Mouse (Mus musculus) right cerebral cortex, postnatal 10 days (tissue): ENCODE measurements at regions not wholly inside any gene's neighbourhood (a gene's known extent, or its start where the extent isn't known, plus 50 kb on each side); places are given as distances from the start of the nearest gene placed in this dataset.

Experiments
- DNase-seq, 2 experiments: peaks; one replicate each; pipeline ENCODE4 v3.0.0; 2021; ENCODE audit warnings: low spot score in 2 of 2

DNA sequence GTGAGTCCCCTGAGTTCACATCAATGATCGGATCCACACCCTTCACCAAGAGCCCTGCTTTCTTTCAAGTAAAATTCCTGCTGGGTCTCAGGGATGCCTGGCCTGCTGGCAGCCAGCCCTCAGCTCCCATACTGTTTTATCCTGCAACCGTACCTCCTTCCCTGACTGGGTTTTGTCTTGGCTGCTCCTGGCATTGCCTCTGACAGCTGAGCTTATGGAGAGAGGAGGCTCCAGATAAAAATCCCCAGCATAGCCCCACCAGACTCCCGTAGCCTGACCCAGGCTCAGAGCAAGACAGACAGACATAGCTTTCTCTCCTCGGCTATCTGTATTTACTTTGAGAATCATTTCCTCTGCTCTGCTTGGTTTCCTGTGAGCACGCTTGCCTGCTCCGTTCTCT, 245.8 kb upstream of the Runx1 start:
- DNase-seq: no peak

DNA sequence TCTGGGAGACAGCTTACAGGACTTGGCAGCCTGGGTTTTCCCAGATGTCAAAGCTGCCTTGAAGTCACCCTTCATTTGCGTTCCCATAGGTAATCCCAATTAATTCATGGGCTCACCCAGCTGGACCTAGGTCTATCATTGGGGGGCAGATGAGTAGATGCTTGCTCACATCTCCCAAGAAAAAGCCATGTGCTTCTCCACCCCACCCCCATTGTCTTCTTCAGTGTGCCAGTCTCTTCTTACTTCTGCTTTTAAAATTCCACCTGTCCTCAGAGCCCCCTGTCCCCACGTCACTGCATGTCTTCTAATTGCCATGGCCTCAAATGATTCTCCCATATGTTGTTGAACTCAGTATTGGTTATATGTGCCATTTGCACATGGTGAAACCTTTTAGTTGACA, 240.9 kb upstream of the Runx1 start:
- DNase-seq: no peak

DNA sequence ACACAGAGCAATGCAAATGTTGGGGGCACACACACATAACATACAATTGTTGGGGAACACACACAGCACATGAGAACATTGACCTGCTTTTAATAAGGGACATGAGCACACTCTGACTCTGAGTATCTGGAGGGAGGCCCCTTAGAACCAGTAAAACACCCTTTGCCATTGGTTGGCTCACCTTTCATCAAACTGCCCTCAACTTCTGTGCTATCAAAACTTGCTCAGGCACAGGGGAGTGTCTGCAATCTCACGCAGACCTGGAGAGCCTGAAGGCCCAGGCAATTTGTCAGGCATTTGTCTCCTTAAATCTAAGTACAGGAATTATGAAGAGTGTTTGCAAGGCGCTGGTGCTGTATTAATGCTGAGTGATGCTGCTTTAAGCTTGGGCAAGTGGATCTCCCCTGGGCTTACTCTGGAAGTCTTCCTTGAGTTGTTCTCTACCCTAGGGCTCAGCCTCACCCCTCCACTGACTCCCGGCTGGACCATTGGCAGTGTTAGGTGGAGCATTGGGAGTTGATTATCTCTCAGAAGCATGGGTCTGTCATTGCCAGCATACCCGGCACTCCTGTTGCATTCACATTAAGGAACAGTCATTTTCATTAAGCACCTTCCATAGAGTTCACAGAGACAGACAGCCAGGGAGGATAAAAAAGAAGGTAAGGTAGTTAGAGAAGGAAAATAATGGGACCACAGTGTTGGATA, 235.7 kb upstream of the Runx1 start:
- DNase-seq: no peak

DNA sequence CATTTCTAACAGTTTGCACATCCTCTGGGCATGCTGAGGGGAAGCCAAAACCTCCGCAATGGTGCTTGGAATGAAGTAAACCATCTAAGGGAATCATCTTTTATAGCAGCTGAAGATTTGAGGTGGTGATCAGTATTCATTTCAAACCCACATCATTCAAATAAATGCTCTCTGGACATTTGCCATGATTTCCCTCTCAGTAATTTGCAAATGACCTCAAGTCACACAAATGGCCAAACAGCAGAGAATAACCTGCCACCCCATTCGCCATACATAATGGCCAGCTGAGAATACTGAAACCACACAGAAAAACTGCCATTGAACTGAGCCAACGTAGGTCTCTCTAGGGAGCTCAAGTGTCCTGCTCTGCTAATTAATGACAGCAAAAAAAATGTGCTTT, 230.3 kb upstream of the Runx1 start:
- no peak for DNase-seq

DNA sequence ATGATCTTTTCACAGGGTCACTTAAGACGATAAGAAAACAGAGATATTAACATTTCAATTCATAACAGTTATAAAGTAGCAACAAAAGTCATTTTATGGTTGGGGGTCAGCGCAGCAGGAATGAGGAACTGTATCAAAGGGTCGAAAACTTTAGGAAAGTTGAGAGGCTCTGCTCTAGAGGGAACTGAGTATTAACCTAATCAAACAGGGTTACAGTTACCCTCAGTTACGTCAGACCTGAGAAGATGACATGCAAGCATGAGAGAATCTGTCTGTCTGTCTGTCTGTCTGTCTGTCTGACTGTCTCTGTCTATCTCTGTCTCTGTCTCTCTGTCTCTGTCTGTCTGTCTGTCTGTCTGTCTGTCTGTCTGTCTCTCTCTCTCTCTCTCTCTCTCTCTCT, 229.6 kb upstream of the Runx1 start:
- no peak for DNase-seq

DNA sequence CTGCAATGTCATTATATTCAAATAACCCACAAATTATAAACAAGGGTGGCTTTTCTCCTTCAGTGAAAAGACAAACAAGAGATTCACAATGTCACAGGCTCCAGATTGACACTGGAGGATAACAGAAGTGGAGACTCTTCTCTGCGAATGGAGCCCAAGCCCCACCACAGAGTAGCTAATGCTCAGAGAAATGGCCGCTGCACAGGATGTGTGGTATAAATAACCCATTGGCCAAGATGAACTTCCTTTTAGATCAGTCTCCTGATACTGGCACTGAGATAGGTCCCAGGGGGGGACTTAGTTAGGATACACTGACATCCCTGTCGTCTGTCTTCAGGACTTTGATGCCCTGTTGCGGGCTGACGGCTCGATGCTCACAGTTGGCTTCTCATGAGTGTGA, 225.3 kb upstream of the Runx1 start:
- no peak for DNase-seq

DNA sequence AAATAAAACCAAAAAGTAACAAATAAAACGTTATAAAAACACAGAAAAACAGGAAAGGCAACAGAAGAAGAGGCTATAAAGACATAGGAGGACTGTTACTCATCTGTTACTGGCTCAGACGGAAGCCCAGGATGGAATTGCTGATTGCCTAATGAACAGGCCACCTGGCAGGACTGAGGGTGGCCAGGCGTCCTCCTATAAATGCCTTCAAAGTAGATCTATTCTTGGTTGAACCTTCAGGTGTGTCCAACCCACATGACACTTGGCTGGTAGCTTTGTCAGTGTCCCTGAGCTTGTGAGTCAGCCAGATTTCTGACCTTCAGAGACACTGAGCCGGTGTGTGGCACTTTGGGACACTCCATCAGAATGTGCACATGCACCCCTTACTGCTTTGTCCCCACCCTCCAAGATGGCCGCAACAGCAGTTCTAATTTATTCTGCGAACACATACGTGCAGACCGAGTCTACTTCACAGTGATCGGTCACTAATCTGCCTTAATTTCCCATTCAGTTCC, 222.5 kb upstream of the Runx1 start:
- no peak for DNase-seq

DNA sequence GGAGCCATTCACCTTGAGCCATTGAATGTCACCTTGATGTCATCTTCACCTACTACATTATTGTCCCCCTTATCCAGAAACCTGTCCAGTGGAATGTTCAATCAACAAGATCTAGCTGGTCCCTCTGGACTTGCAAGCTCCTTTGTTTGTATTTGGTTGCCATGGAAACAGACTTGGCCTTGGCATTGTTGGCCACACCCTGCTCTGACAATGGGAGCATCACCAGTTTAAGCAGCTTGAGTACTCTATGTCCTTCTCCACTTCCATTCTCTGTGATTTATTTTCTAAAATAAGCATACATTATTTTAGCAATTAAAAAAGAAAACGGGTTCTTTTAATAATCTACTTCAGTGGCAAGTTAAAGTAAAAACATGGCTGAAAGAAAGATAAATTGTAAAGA, 221.6 kb upstream of the Runx1 start:
- no peak for DNase-seq

DNA sequence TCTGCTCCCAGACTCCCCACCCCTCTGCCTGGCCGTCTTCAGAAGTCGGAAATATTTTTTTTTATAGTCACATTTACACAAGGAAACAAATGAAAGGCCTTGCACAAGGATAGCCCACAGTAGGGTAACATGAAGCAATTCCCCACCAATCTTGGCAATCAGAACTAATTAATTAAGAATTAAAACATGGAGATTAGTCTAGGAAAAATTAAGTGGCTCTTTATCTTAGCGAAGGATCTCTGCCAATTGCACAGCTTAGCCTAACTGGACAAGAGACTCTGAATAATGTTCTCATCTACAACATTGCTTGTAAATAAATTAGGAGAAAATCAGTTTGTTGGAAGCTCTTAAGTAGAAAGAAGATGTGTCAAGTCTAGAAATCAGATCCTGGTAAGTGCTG, 220.3 kb upstream of the Runx1 start:
- DNase-seq: no peak

DNA sequence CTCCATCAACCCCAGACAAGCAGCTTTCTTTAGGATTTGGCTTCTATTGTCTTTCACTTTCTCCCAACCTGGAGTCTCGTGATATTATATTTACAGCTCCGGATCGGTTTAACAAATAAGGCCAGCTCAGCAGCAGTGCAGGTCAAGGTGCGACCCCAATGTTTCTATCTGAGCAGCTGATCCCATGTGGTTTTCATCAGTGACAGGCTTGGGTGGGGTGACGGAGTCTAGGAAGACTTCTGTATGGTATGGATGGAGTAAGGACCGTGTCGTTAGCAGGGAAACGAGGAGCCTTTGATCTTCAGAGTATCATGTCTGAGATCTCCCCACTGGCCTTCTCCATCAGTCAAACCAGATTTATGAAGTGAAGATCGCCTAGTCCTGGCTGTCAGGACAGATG, 217.4 kb upstream of the Runx1 start:
- no peak for DNase-seq

DNA sequence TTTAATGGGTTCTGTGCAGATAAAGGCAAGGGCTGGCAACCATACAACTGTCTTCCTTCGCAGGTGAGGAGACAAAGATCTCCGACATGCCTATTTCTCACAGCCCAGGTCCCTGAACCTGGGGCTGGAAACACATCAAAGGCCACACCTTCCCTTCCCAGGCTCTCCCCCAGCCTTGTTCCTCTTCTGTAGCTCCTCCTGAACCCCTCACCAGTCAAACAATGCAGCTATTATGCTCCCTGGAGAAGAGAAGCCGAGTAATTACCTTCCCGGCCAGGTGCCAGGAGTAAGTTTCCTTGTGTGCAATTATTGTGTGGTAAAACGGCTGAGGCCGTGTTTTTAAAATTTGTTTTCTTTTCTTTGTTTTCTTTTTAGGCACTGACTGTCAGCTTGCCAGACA, 217.0 kb upstream of the Runx1 start:
- DNase-seq: no peak

DNA sequence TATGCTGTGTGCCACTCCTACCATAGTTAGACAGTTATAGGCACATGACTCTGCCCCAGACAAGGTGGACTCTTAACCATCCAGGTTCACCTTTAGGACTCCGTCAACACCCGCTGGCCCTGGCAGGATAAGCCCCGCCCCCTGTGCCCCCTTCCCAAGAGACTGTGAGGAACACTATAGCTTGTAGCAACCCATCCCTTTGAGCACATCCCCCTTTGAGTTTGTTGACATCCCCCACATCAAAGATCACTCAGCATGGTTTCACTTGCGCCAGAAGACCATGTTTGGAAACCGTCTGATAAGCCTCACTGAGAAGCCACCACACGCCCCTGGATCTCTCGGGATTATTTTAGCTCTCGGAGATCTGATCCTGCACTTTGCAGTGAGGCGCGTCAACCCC, 216.5 kb upstream of the Runx1 start:
- no peak for DNase-seq

DNA sequence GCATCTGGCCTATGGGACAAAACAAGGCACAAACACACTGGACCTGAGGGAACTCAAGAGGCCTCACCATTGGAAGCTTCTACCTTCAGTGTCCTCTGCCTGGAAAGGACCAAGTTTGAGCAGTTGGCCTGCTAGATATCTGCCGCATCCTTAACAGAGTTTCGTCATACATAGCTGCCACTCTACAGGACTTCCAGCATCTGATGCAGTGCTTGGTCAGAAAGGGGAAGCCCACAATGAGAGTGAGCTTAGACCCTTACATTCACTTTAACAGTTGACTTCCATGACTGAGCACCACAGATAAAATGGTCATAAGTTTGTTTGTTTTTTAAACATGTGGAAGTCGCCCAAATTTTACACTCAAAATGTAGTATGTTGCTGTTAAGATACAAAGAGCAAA, 215.9 kb upstream of the Runx1 start:
- DNase-seq: no peak

DNA sequence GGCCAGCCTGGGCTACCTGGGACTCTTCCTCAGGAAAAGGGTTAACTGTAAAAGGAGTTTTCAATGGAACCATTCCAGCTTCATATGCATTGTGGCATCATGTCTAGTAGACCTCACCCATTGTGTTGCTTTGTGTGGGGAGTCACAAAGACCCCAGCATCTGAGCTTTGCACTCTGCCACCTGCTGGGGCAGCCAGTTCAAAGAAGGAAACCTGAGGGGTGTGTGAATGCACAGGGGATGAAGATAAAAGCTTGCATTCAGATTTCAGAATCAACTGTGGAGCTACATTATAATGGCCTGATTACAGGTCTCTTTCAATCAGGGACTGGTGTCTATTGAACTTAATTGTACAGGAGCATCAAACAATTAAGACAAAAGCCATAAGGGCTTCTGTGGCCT, 215.4 kb upstream of the Runx1 start:
- DNase-seq: no peak

DNA sequence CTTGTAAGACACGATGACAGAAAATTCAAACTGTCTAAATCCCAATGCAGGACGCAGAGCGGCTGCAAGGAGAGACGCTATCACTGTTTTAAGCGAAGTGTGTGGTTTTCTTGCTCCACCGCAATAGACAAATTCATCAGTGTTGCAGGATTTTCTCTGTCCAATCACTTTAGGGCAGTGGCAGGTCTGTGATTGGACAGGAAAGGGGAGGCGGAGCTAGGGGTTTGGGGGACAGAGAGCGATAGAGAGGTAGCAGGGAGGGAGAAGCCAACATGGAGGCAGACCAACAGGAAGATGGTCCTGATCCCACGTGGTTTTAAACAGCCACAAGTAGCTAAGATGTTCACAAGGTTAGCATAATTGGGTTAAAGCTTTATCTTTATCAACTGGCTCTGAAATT, 209.7 kb upstream of the Runx1 start:
- DNase-seq: no peak

DNA sequence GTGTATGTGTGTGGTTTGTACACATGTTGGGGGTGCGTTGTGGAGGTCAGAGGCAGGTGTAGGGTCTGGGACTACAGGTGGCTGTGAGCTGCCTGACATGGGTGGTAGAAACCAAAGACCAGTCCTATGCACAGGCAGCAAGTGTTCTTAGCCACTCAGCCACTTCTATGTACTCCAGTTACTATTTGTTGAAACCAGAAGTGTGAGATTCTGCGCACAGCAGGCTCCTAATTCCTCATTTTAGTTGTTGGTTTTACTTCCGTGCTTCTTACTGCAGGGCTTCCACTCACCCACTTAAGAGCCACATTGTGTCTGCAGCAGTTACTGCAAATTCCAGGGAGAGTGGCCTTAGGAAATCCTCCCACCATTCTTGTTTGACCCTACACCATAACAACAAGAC, 208.0 kb upstream of the Runx1 start:
- DNase-seq: no peak

DNA sequence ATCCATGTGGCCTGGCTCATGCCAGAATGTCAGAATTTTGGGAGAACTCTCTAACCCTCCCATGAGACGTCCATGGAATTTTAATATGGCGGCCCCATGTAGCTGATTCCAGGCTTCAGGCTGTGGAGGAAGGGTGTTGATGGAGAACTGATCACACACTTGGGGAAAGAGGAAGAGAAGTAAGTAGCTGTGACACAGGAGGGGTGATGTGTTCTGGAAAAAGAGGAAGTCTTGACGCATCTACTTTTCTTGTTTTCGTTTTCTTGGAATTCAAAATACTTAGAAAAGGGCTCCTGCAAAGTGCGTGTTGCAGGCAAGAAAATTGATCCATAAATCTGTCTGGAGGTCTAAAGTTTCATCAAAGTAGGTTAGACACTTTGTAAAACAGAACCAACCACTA, 205.7 kb upstream of the Runx1 start:
- DNase-seq: no peak

DNA sequence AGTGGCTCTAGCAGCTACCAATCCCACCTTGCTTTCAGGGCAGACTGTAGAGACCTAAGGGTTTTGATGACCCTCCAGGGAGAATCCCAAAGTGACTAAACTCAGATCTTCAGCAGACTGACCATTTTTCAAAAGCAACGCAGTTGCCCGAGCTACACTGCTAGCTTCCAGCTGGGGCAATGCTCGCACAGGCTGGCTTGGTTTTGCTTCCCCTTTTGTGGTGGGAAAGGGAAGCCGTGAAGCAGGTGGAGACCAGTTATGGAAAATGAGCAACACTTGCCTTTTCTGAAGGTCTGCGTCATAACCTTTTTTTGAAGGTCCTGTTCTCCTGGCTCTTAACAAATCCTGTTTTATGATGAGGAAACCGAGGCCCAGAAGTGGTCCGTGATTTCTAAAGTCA, 202.7 kb upstream of the Runx1 start:
- DNase-seq: no peak

DNA sequence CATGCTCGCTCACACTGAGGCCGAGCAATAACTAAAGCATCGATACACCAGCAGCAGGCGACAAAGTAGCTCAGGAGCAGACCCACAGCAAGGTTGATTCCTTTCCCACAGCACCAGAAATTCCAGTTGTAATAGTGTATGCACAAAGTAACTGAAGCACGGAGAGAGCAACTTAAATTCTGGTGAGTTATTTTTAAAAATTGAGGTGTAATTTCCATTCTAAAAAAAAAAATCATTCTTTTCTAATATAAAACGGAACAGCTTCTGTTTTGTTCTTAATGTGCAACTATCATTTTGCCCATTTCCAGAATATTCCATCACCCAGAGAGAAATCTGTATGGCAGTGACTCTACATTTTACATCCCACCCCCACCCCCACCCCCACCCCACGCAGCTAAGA, 202.1 kb upstream of the Runx1 start:
- no peak for DNase-seq

DNA sequence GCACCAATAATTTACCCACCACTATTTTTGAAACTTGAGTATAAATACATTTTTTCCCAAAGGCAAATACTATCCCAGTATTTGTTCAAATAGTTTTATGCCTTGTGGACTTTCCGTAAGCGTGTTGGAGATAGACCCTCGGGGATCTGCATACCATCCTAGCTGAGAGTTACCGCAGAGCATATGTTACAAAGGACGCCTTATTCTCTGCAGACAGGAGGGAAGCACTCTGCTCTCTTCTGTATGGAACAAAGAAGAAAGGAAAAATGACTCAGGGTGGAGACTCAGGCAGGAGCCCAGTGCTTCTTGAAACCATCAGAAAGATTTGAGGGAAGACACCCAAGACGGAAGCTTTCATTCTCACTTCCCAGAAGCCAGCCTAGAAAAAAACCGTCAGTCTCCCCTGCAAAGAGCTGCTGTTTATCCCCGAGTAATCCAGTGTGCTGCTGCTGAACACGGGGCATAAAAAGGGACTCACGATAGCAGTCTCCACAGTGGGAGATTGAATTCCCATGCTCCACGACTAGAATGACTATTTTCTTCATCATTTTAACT, 200.2 kb upstream of the Runx1 start:
- DNase-seq: no peak

DNA sequence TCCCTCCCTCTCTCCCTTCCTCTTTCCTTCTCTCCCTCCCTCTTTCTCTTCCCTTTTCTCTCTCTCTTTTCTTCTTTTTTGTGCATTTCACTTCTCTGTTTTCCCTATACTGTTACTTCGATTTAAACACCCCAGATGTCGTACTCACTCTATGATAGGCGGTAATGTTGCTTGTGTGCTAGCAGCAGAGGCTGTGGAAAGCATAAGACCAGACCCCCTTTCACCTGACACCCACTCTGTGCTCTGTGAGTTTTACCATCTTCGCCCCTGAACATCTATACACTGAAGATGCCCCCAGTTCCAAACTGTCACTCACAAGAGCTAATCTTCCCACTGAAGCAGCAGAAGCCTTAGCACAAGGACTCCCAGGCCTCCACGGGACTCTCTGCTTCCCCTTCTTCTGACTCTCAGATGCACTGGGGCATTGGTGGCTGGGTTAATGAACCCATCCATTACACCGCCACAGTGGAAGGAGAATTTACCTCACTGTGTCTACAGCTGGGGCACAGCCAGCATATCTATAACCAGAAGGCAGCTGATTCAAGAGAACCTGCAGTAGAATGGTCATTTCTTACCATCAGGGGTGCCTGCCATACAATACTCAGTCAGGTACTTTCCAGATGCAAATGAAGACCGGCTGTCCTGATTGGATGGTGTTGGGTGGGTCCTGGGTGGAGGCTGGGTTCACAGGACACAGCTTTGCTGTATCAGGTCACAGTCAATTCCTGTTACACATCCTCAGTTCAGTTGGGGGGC, 194.0 kb upstream of the Runx1 start:
- no peak for DNase-seq

DNA sequence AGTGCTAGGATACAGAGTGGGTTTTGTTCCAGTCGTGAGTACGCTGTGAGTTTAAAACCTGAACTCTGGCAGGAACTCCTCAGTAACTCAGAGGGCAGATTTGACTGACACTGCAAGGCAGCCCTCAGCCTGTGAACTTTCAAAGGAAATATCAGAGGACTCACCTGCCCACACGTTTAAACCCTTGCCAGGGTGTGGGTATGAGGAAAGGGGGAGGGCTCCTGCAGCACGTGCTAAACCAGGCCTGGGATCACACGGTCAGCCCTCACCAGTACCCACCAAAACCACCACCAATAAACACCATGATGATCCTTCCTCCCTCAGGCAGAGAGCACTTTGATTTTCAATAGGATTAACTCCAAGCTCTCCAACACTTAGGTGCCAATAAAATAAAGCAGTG, 192.8 kb upstream of the Runx1 start:
- no peak for DNase-seq

DNA sequence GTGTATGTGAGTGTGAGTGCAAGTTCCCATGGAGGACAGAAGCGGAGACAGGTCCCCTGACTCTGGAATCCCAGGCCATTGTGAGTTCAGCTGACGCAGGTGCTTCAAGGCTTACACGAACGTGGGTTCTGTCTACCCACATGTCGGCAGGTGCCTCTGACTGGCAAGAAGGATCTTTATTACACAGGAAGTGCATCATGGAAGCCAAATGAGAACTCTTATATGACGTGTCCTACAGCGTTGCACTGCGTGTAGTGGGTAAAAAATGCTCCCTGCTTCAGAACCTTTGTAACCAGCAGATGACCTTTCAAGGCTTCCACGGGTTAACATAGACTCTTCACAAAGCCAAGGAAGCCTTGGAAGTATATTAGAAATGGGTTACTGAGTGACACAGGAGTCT, 191.1 kb upstream of the Runx1 start:
- DNase-seq: no peak
